In the genomic region with DNA sequence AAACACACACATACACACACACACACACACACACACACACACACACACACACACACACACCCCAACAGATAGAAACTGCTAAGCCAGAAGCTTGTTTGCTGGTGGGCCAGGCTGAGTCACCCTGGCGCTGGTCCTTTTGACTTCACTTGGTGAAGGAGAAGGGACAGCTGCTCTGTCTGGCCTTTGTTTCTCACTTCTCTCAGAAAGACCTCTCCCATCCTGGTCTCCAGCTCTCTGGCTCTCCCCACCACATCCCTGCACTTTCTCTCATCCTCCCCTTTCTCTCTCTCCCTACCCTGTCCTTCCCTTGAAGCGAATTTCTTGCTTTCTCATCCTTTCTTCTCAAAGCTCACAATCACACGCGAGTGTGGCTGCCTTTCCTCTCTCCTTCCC, we compare ENCODE assay signal across 10 mouse cellular contexts.
DNase-seq lines count a peak whose midpoint lies in the region; ATAC-seq lines count a peak whose summit lies in the region.
"Had no signal": no experiment of that assay in that cellular context is flagged by ENCODE, and none has a peak within 500 bp of the region (broad histone marks: within the 10 kb centered on the region; RNA-seq: fewer than 3 reads in every experiment).

No protein-coding gene starts in this region.

- H3K36me3 ChIP-seq in heart, embryonic 16.5 days (ENCODE audit: control insufficient read depth, insufficient read depth): no peaks in the 10 kb centered on the region
- no peaks in the 10 kb centered on the region for H3K36me3 ChIP-seq in midbrain, embryonic 12.5 days

- peaks cover 12% of the 10 kb centered on the region for H3K4me1 ChIP-seq in brown adipose tissue, adult 24 weeks (ENCODE audit: control insufficient read depth, insufficient read depth, insufficient read length, low read length)
- H3K4me1 ChIP-seq in heart, embryonic 16.5 days (ENCODE audit: control insufficient read depth, insufficient read depth, low read length): peaks cover 74% of the 10 kb centered on the region
- peaks cover 100% of the 10 kb centered on the region for H3K4me1 ChIP-seq in midbrain, embryonic 12.5 days

- H3K4me3 ChIP-seq in brown adipose tissue, adult 24 weeks (ENCODE audit: insufficient read depth, low read depth, low read length): no peak overlapping the region
- H3K4me3 ChIP-seq in heart, embryonic 16.5 days (ENCODE audit: low read length): no peak overlapping the region
- no peak overlapping the region for H3K4me3 ChIP-seq in midbrain, embryonic 12.5 days

- H3K27ac ChIP-seq in brown adipose tissue, adult 24 weeks (replicated peaks; ENCODE audit: low read depth, low read length): peak overlapping the region; percentile 17; the same call in 1 of the 2 replicates
- H3K27ac ChIP-seq in heart, embryonic 16.5 days (ENCODE audit: low read length): peak overlapping the region; percentile 72
- peak overlapping the region; percentile 94 for H3K27ac ChIP-seq in midbrain, embryonic 12.5 days (replicated peaks)

- ATAC-seq in heart, embryonic 16.5 days (replicated peaks; ENCODE audit: extremely low read depth, insufficient read depth, low FRiP score): no peak
- no peak for ATAC-seq in midbrain, embryonic 12.5 days (ENCODE audit: low FRiP score, low read depth)
- ATAC-seq in granulocyte monocyte progenitor cell, adult 5-6 weeks (replicated peaks; ENCODE audit: poor library complexity, severe bottlenecking): no peak
- ATAC-seq: inflammation-experienced regulatory T-cells, adult 6 months; Patski had no signal

- H3K9ac ChIP-seq in heart, embryonic 16.5 days (ENCODE audit: low read length): no peak overlapping the region; the same call in 1 of the 2 replicates
- no peak overlapping the region for H3K9ac ChIP-seq in midbrain, embryonic 12.5 days (replicated peaks)

- DNase-seq in heart, adult 11 months: peak; percentile 97
- DNase-seq in heart, adult 8-10 months (ENCODE audit: low spot score): no peak
- no peak for DNase-seq in adrenal gland, postnatal 25 days
- no peak for DNase-seq in frontal cortex, adult 2 months (ENCODE audit: extremely low spot score in 1 of 2, low spot score in 1 of 2)

- H3K4me2 ChIP-seq in heart, embryonic 16.5 days (ENCODE audit: low read depth, low read length): no peak overlapping the region
- no peak overlapping the region for H3K4me2 ChIP-seq in midbrain, embryonic 12.5 days (replicated peaks)

- H3K27me3 ChIP-seq in heart, embryonic 16.5 days (ENCODE audit: control insufficient read depth, insufficient read depth, low read length): no peaks in the 10 kb centered on the region
- H3K27me3 ChIP-seq in midbrain, embryonic 12.5 days: peaks cover 40% of the 10 kb centered on the region
- H3K27me3 ChIP-seq: Patski had no signal

- 29% methylated on average over 4 of the region's 4 CpGs for WGBS in heart, embryonic 16.5 days
- WGBS in midbrain, embryonic 12.5 days: 29% methylated on average over 3 of the region's 4 CpGs

- no peaks in the 10 kb centered on the region for H3K9me3 ChIP-seq in heart, embryonic 16.5 days (replicated peaks; ENCODE audit: control insufficient read depth, low read length)
- no peaks in the 10 kb centered on the region for H3K9me3 ChIP-seq in midbrain, embryonic 12.5 days

Comparison
In these comparisons a context has a peak if more than half of its experiments do, and no peak if none do; other contexts are left out.
1. H3K27ac ChIP-seq: peak in every context shown above with its lines; median percentile 94 in midbrain, embryonic 12.5 days; 72 in heart, embryonic 16.5 days; 17 in brown adipose tissue, adult 24 weeks.